Mouse (Mus musculus) ES-Bruce4 (cell line): ENCODE results near the gene Slc8b1.
A peak's percentile ranks its signal among the peaks of the same experiment; 100 is the strongest.

Experiments used
- CTCF ChIP-seq: IDR thresholded peaks from one replicate; pipeline ENCODE4 v1.8.1; 2011; ENCODE audit warnings: low read depth, low read length
- POLR2A ChIP-seq: IDR thresholded peaks from one replicate; pipeline ENCODE4 v1.8.1; 2011; ENCODE audit warnings: low read length; ENCODE audit not compliant: insufficient read depth

DNA sequence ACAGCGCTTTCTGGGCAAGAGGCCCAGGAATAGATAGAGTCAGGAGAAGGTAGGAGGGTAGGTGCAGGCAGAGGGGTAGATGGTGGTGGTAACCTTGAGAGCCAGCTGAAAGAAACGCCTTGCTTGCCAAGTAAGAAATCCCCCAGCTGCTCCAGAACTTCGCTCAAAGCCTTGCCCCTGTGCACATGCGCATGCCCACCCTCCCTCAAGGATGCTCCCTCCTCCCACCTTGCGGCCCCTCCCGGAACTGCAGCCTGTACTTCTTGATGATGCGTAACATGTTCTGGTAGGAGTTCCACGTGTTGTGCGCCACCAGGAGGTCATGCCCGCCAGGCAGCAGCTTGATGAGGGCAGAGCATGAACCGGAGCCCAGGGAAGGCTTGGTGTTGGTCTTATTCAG lies 18.5 kb upstream of the Slc8b1 start:
- TF ChIP-seq POLR2A: no peak
- TF ChIP-seq CTCF: peak; percentile 89
